Mouse (Mus musculus) cortical plate, adult 2 months (tissue): ENCODE measurements around the gene Foxn3.

Experiments
- CTCF ChIP-seq: fragments of 200-500 bp; IDR thresholded peaks from 2 replicates; pipeline ENCODE4 v1.5.1; 2011; ENCODE audit warnings: mild to moderate bottlenecking, control low read depth, low read length; ENCODE audit not compliant: insufficient read depth; ENCODE audit errors: extremely low read depth
- POLR2A ChIP-seq: fragments of 200-500 bp; IDR thresholded peaks from 2 replicates; pipeline ENCODE4 v1.6.1; 2011; ENCODE audit warnings: mild to moderate bottlenecking, low read length, control low read depth; ENCODE audit not compliant: insufficient read depth; ENCODE audit errors: extremely low read depth

DNA sequence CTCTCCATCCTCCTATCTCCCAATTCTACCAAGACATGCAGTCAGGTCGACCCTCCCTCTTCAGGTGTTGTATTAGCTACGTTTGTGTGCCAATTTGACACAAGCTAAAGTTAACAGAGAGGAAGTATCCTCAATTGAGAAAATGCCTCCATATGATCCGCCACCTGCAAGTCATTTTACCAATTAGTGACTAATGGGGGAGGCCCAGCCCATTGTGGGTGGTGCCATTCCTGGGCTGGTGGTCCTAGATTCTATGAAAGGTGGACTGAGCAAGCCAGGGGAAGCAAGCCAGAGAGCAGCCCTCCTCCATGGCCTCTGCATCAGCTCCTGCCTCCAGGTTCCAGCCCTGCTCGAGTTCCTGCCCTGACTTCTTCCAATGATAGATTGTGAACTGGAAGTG, 158.0 kb downstream of the Foxn3 start:
- TF ChIP-seq POLR2A = no peak
- TF ChIP-seq CTCF = no peak
